Mouse (Mus musculus): ENCODE data around the gene Mical3. TPM values are rescaled to one million over a fixed set of nuclear protein-coding genes. Genes with fewer than 3 reads are reported as not detected.

Mical3 gene
- polyA plus RNA-seq, 1 experiment, result 67.4 TPM

- Histone ChIP-seq H3K4me3 (ENCODE audit: insufficient read depth, low read length) (no peak overlapping the region), H3K27ac (ENCODE audit: insufficient read depth, low read length) (no peak overlapping the region), H3K4me1 (ENCODE audit: control insufficient read depth, insufficient read depth, low read length) (no peaks in the 10 kb centered on the region)
- no peak for TF ChIP-seq POLR2A (IDR thresholded peaks at IDR 0.05; ENCODE audit: extremely low read depth, insufficient read depth, low read length)
- TF ChIP-seq CTCF (IDR thresholded peaks at IDR 0.05; ENCODE audit: extremely low read depth, insufficient read depth, low read length), result no peak
Measured at GRCm38 (mm10) chr6:120901776-120902645, 228.8 kb downstream of the Mical3 start.

DNA sequence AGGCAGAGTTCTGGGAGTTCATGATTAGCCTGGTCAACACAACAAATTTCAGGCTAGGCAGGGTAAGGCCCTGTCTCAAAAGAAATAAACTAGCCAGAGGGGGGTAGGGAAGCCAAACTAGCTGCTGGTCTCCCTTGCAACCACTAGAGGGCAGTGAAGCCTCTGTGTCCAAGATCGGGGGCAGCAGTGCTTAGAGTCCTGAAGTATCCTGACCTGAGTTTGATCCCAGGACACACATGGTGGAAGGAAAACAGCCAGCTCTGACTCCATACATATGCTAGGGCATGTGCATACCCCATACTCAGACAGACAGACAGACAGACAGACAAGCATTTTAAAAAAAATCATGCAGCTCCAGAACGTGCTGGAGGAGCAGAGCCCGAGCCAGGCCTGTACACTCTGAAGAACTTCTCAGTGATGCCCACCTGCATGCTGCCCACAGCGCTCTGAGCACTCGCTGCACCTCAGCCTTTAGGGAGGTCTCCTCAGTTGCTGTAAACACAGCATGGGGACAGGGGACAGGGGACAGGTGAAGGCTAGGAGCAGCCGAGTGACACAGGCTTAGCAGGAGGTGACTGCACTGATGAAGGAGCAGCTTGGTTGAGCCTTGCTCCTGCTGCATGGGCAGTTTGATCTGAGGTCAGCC is 232.5 kb downstream of the Mical3 start:
- peak; percentile 93 for TF ChIP-seq CTCF (IDR thresholded peaks at IDR 0.05; ENCODE audit: extremely low read depth, insufficient read depth, low read length)
- TF ChIP-seq POLR2A (IDR thresholded peaks at IDR 0.05; ENCODE audit: extremely low read depth, insufficient read depth, low read length), result no peak
- no peaks in the 10 kb centered on the region for H3K4me1 ChIP-seq (ENCODE audit: control insufficient read depth, insufficient read depth, low read length)
- H3K27ac ChIP-seq (ENCODE audit: insufficient read depth, low read length), result no peak overlapping the region
- H3K4me3 ChIP-seq (ENCODE audit: insufficient read depth, low read length), result no peak overlapping the region

DNA sequence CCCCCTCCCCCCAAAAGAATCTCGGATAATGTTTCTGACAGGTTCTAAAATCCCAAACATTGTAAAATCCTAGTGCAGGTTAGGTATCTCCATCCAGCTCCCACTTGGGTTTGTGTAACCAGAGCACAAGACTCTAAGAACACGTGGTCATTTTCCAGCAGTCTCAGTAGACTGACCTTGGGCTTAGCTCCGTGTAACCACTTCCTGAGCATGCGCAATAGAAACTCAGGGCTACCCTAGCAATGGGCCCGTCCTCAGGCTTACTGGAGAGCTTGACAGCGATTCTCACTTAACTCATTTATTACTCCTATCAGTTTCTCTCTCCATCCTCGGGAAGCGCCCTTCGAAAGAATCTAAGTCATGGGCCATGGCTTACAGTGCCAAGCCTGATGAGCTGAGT is 236.3 kb downstream of the Mical3 start:
- Histone ChIP-seq H3K4me3 (ENCODE audit: insufficient read depth, low read length) (no peak overlapping the region), H3K4me1 (ENCODE audit: control insufficient read depth, insufficient read depth, low read length) (no peaks in the 10 kb centered on the region), H3K27ac (ENCODE audit: insufficient read depth, low read length) (no peak overlapping the region)
- TF ChIP-seq CTCF (IDR thresholded peaks at IDR 0.05; ENCODE audit: extremely low read depth, insufficient read depth, low read length) (no peak), POLR2A (IDR thresholded peaks at IDR 0.05; ENCODE audit: extremely low read depth, insufficient read depth, low read length) (no peak)

DNA sequence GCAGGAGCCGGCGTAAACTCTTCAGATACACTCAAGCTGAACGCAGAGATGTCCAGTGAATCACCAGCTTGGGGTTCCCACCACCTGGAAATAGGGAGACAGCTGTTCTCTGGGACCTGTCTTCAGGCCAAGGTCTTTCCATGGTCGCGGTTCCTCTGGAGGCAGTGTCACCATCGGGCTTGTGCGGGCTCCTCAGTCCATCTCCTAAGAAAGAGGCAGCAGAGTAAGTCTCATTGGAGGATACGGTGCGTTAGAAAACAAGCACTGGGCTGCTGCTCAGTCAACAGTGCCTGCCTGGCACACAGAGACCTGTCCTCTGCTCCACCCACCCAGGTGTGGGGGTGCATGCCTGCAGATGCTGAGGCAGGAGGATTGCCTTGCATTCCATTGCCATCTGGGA is 236.7 kb downstream of the Mical3 start:
- Histone ChIP-seq H3K4me1 (ENCODE audit: control insufficient read depth, insufficient read depth, low read length) (no peaks in the 10 kb centered on the region), H3K4me3 (ENCODE audit: insufficient read depth, low read length) (no peak overlapping the region), H3K27ac (ENCODE audit: insufficient read depth, low read length) (no peak overlapping the region)
- TF ChIP-seq POLR2A (IDR thresholded peaks at IDR 0.05; ENCODE audit: extremely low read depth, insufficient read depth, low read length), result no peak
- TF ChIP-seq CTCF (IDR thresholded peaks at IDR 0.05; ENCODE audit: extremely low read depth, insufficient read depth, low read length), result no peak

DNA sequence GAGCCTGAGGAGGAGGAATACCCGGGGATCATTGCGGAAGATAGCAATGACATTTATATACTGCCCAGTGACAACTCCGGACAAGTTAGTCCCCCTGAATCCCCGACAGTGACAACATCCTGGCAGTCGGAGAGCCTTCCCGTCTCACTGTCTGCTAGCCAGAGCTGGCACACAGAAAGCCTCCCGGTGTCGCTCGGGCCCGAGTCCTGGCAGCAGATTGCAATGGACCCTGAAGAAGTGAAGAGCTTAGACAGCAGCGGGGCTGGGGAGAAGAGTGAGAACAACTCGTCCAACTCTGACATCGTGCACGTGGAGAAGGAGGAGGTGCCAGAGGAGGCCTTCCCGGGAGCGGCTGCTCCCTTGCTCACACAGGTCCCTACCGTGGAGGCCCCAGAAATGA is 244.1 kb downstream of the Mical3 start:
- 0 out of 2 replicates have a peak, but pooled peaks cover 2% of the 10 kb centered on the region for H3K4me1 ChIP-seq (ENCODE audit: control insufficient read depth, insufficient read depth, low read length)
- TF ChIP-seq POLR2A (IDR thresholded peaks at IDR 0.05; ENCODE audit: extremely low read depth, insufficient read depth, low read length) (no peak), CTCF (IDR thresholded peaks at IDR 0.05; ENCODE audit: extremely low read depth, insufficient read depth, low read length) (no peak)
- H3K27ac ChIP-seq (ENCODE audit: insufficient read depth, low read length), result no peak overlapping the region
- H3K4me3 ChIP-seq (ENCODE audit: insufficient read depth, low read length), result no peak overlapping the region

- H3K27ac ChIP-seq (ENCODE audit: insufficient read depth, low read length), result no peak overlapping the region
- H3K4me1 ChIP-seq (ENCODE audit: control insufficient read depth, insufficient read depth, low read length), result 0 out of 2 replicates have a peak, but pooled peaks cover 2% of the 10 kb centered on the region
- TF ChIP-seq CTCF (IDR thresholded peaks at IDR 0.05; ENCODE audit: extremely low read depth, insufficient read depth, low read length) (no peak), POLR2A (IDR thresholded peaks at IDR 0.05; ENCODE audit: extremely low read depth, insufficient read depth, low read length) (no peak)
- no peak overlapping the region for H3K4me3 ChIP-seq (ENCODE audit: insufficient read depth, low read length)
Measured at GRCm38 (mm10) chr6:120884436-120884835, 246.4 kb downstream of the Mical3 start.

Other genes starting within 250 kb of the Mical3 start
- 12.7 and 13.1 TPM in 2 replicates for gene Bid, start 214.1 kb downstream of the Mical3 start, polyA plus RNA-seq (2012; rRNA removed)
- gene Pex26, start 52.7 kb upstream of the Mical3 start, polyA plus RNA-seq (2012; rRNA removed), result 15.4 and 15.6 TPM in 2 replicates
- 5.4 and 5.8 TPM in 2 replicates for gene Tuba8, start 79.7 kb upstream of the Mical3 start, polyA plus RNA-seq (2012; rRNA removed)
- 2.2 and 3.6 TPM in 2 replicates for gene Usp18, start 114.9 kb upstream of the Mical3 start, polyA plus RNA-seq (2012; rRNA removed)
- gene Slc6a13, start 169.2 kb upstream of the Mical3 start, polyA plus RNA-seq (2012; rRNA removed), result 11.2 and 11.8 TPM in 2 replicates
- gene Slc6a12, start 212.1 kb upstream of the Mical3 start, polyA plus RNA-seq (2012; rRNA removed), result 1.2 and 1.4 TPM in 2 replicates

All from cortical plate, adult 2 months (tissue).